Comparison of ENCODE assay signal across 9 mouse cellular contexts in the genomic region with DNA sequence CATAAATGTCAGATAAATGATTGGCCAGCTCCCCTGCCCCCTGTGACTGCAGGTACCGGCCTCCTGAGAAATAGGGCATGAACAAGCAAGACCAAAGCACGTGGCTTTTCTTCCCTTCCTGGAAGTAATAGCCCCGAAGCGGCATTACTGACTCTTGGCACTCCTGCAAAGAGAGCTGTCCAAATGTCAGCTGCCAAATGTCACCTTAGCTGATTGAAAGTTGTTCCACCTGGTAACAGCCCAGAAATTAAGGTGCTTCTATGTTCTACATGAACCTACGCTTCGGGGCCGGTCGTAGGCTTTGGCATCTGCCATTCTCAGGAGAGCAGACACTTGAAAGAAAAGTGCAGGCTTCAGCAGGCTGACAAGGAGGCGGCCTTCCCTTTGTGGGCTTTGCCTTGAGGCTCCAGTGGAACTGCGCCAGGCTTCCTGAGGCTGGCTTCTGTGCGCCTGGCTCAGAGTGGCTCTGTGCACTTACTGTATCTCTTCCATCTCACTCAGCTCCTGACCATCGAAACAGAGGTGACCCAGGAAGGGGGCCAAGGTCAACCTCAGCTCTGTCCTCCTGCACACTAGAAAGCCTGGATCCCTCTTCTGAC. TPM values are rescaled to one million over a fixed set of nuclear protein-coding genes. Genes with fewer than 3 reads are reported as not detected.
A peak's percentile ranks its signal among the peaks of the same experiment; 100 is the strongest.
DNase-seq lines count a peak whose midpoint lies in the region; ATAC-seq lines count a peak whose summit lies in the region.
"Had no signal": no experiment of that assay in that cellular context is flagged by ENCODE, and none has a peak within 500 bp of the region (broad histone marks: within the 10 kb centered on the region; RNA-seq: fewer than 3 reads in every experiment).

No protein-coding gene starts in this region.

- H3K4me2 ChIP-seq in kidney, embryonic 16.5 days (replicated peaks; ENCODE audit: low read depth, low read length) = no peak overlapping the region
- H3K4me2 ChIP-seq in liver, embryonic 15.5 days = 0 out of 2 replicates have a peak overlapping the region, but pooled peaks have one; percentile 59

- H3K4me1 ChIP-seq in kidney, embryonic 16.5 days (ENCODE audit: insufficient read depth, low read length) = no peaks in the 10 kb centered on the region
- peaks cover 60% of the 10 kb centered on the region for H3K4me1 ChIP-seq in liver, embryonic 15.5 days (replicated peaks)

- 70% methylated on average over 12 of the region's 12 CpGs for WGBS in kidney, embryonic 16.5 days
- 79% methylated on average over 12 of the region's 12 CpGs for WGBS in liver, embryonic 15.5 days (ENCODE audit: insufficient replicate concordance)

- no peaks in the 10 kb centered on the region; the same call in 1 of the 2 replicates for H3K27me3 ChIP-seq in kidney, embryonic 16.5 days (ENCODE audit: insufficient read depth, low read length)
- H3K27me3 ChIP-seq in liver, embryonic 15.5 days = no peaks in the 10 kb centered on the region

- DNase-seq in kidney, adult 18-20 months = peak; percentile 16
- DNase-seq in adrenal gland, postnatal 10 days = peak; percentile 78
- peak; percentile 84 for DNase-seq in cerebellum, adult 9-10 months
- DNase-seq in spleen, postnatal 14 days (ENCODE audit: low spot score in 2 of 2) = no peak
- DNase-seq in thymus, postnatal 10 days (ENCODE audit: low spot score in 2 of 2) = no peak
- DNase-seq in frontal cortex, postnatal 14 days (ENCODE audit: low spot score in 2 of 2) = no peak

- no peak overlapping the region for H3K4me3 ChIP-seq in kidney, embryonic 16.5 days (ENCODE audit: low read length)
- no peak overlapping the region for H3K4me3 ChIP-seq in liver, embryonic 15.5 days (replicated peaks)

- H3K27ac ChIP-seq in kidney, embryonic 16.5 days (ENCODE audit: low read length) = no peak overlapping the region
- H3K27ac ChIP-seq in liver, embryonic 15.5 days (replicated peaks) = peak overlapping the region; percentile 87

- ATAC-seq in kidney, embryonic 16.5 days (ENCODE audit: low FRiP score, low TSS enrichment) = no peak
- ATAC-seq in liver, embryonic 15.5 days (ENCODE audit: insufficient read depth) = no peak
- ATAC-seq: midbrain, embryonic 16.5 days had no signal

- H3K9ac ChIP-seq in kidney, embryonic 16.5 days (replicated peaks; ENCODE audit: low read length) = no peak overlapping the region
- H3K9ac ChIP-seq in liver, embryonic 15.5 days = no peak overlapping the region

- no peaks in the 10 kb centered on the region for H3K36me3 ChIP-seq in kidney, embryonic 16.5 days (ENCODE audit: insufficient read depth, low read length)
- H3K36me3 ChIP-seq in liver, embryonic 15.5 days (replicated peaks) = no peaks in the 10 kb centered on the region

- peaks cover 6% of the 10 kb centered on the region; the same call in 1 of the 2 replicates for H3K9me3 ChIP-seq in kidney, embryonic 16.5 days (ENCODE audit: low read length)
- H3K9me3 ChIP-seq in liver, embryonic 15.5 days (replicated peaks) = no peaks in the 10 kb centered on the region

RNA-seq across cellular contexts. Expression of gene Kdm8, which starts 16.9 kb away (rescaled TPM):
- polyA plus RNA-seq in kidney, embryonic 16.5 days (2015; fragmentation: Nextera tagmentation; extraction: Ambion mirVana) = 13.3 and 14.1 TPM in 2 replicates
- 1 to 10 TPM; 3.2 to 4.8 TPM for total RNA-seq in adrenal gland, postnatal 10 days (2021)
- polyA plus RNA-seq in liver, embryonic 15.5 days (2015; fragmentation: Nextera tagmentation; extraction: Ambion mirVana) = 6.3 and 6.5 TPM in 2 replicates

Comparison
In these comparisons a context has a peak if more than half of its experiments do, and no peak if none do; other contexts are left out.
1. DNase-seq: peak in kidney, adult 18-20 months (single experiment), adrenal gland, postnatal 10 days (single experiment) and cerebellum, adult 9-10 months (single experiment); none in spleen, postnatal 14 days (0 of 2), thymus, postnatal 10 days (0 of 2) and frontal cortex, postnatal 14 days (0 of 2).